Mouse (Mus musculus) liver, embryonic 14.5 days (tissue): Measurements from ENCODE around the gene Tub.

Experiments
- CTCF ChIP-seq: IDR thresholded peaks from 2 replicates; pipeline ENCODE4 v1.5.1; 2016; ENCODE audit warnings: antibody characterized with exemption, low read depth, control low read depth
- EP300 ChIP-seq: IDR thresholded peaks from 2 replicates; pipeline ENCODE4 v1.6.1; 2016; ENCODE audit warnings: antibody characterized with exemption, low read depth

GRCm38 (mm10) chr7:109029961-109030465 lies 79.9 kb downstream of the Tub start:
- TF ChIP-seq CTCF (no peak), EP300 (no peak)
